9 mouse cellular contexts compared by ENCODE assay signal in the genomic region with DNA sequence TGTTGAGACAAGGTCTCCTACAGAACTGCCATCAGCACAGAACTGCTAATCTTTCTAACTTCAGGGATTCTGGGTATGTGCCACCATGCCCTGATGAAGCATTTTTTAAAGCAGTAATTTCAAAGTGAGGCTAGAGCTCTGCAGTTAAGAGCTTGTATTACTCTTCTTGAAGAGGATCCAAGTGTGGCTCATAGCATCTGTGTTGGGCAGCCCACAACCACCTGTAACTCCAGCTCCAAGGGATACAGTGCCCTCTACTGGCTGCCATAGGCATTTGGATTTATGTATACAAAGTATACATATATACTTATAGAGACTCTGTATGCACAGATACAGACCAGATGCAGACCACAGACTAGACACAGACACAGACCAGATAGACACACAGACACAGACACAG.
DNase-seq lines count a peak whose midpoint lies in the region; ATAC-seq and TF ChIP-seq lines count a peak whose summit lies in the region.
"Had no signal": no experiment of that assay in that cellular context is flagged by ENCODE, and none has a peak within 500 bp of the region (broad histone marks: within the 10 kb centered on the region; RNA-seq: fewer than 3 reads in every experiment).

No protein-coding gene starts in this region.

- H3K27ac ChIP-seq in lung, embryonic 14.5 days (ENCODE audit: low read depth), result no peak overlapping the region
- no peak overlapping the region for H3K27ac ChIP-seq in lung, embryonic 15.5 days
- H3K27ac ChIP-seq: neural tube, embryonic 13.5 days had no signal

- no peak overlapping the region for H3K4me3 ChIP-seq in lung, embryonic 14.5 days (ENCODE audit: low read depth, low read length)
- no peak overlapping the region for H3K4me3 ChIP-seq in lung, embryonic 15.5 days
- H3K4me3 ChIP-seq: neural tube, embryonic 13.5 days had no signal

- no peak overlapping the region for H3K9ac ChIP-seq in lung, embryonic 14.5 days
- H3K9ac ChIP-seq in lung, embryonic 15.5 days, result no peak overlapping the region
- H3K9ac ChIP-seq: neural tube, embryonic 13.5 days had no signal

- TF ChIP-seq CTCF in lung, embryonic 14.5 days (IDR thresholded peaks at IDR 0.05; ENCODE audit: low read depth), result peak; percentile 63

- H3K36me3 ChIP-seq in lung, embryonic 14.5 days (ENCODE audit: insufficient read depth), result no peaks in the 10 kb centered on the region
- H3K36me3 ChIP-seq in lung, embryonic 15.5 days, result no peaks in the 10 kb centered on the region
- H3K36me3 ChIP-seq: neural tube, embryonic 13.5 days had no signal

- DNase-seq in cerebellum, adult 9-10 months, result peak; percentile 56
- DNase-seq in lung, embryonic 14.5 days, result peak; percentile 65
- no peak for DNase-seq in lung, postnatal 10 days
- peak; percentile 66 for DNase-seq in embryo, embryonic 10.5 days (ENCODE audit: low spot score)
- no peak for DNase-seq in natural killer cell, adult 2 months (ENCODE audit: low spot score in 2 of 2)
- no peak for DNase-seq in adrenal gland, adult 18-20 months (ENCODE audit: low spot score in 2 of 2)

- no peaks in the 10 kb centered on the region for H3K27me3 ChIP-seq in lung, embryonic 14.5 days (ENCODE audit: insufficient read depth, low read length)
- no peaks in the 10 kb centered on the region for H3K27me3 ChIP-seq in lung, embryonic 15.5 days
- H3K27me3 ChIP-seq: neural tube, embryonic 13.5 days had no signal

- no peak overlapping the region for H3K4me2 ChIP-seq in lung, embryonic 14.5 days
- H3K4me2 ChIP-seq in lung, embryonic 15.5 days, result no peak overlapping the region
- H3K4me2 ChIP-seq: neural tube, embryonic 13.5 days had no signal

- no peaks in the 10 kb centered on the region for H3K9me3 ChIP-seq in lung, embryonic 14.5 days (ENCODE audit: low read depth, low read length)
- H3K9me3 ChIP-seq in lung, embryonic 15.5 days, result no peaks in the 10 kb centered on the region
- H3K9me3 ChIP-seq: neural tube, embryonic 13.5 days had no signal

- H3K4me1 ChIP-seq in lung, embryonic 14.5 days (ENCODE audit: insufficient read depth), result no peaks in the 10 kb centered on the region
- H3K4me1 ChIP-seq in lung, embryonic 15.5 days, result no peaks in the 10 kb centered on the region
- H3K4me1 ChIP-seq: neural tube, embryonic 13.5 days had no signal

- ATAC-seq in cerebellum, adult (ENCODE audit: insufficient number of reproducible peaks, low FRiP score, low TSS enrichment), result no peak
- ATAC-seq in lung, embryonic 14.5 days (ENCODE audit: insufficient read depth), result no peak
- ATAC-seq in lung, embryonic 15.5 days (ENCODE audit: borderline replicate concordance, extremely low read depth, low FRiP score, low TSS enrichment), result 0 out of 2 replicates have a peak, but pooled peaks have one; percentile 46

Comparison
In these comparisons a context has a peak if more than half of its experiments do, and no peak if none do; other contexts are left out.
1. DNase-seq: peak in cerebellum, adult 9-10 months (single experiment), lung, embryonic 14.5 days (single experiment) and embryo, embryonic 10.5 days (single experiment); none in lung, postnatal 10 days (single experiment), natural killer cell, adult 2 months (0 of 2) and adrenal gland, adult 18-20 months (0 of 2).